Mouse (Mus musculus) cortical plate, adult 2 months (tissue): ENCODE results near the gene Rps29.

Experiments
- CTCF ChIP-seq: fragments of 200-500 bp; IDR thresholded peaks from 2 replicates; pipeline ENCODE4 v1.5.1; 2011; ENCODE audit warnings: mild to moderate bottlenecking, control low read depth, low read length; ENCODE audit not compliant: insufficient read depth; ENCODE audit errors: extremely low read depth
- POLR2A ChIP-seq: fragments of 200-500 bp; IDR thresholded peaks from 2 replicates; pipeline ENCODE4 v1.6.1; 2011; ENCODE audit warnings: mild to moderate bottlenecking, low read length, control low read depth; ENCODE audit not compliant: insufficient read depth; ENCODE audit errors: extremely low read depth

- TF ChIP-seq CTCF (no peak), POLR2A (no peak)
These were observed 29.2 kb downstream of the Rps29 start for GRCm38 (mm10) chr12:69129634-69130310.
